Mouse (Mus musculus) kidney, adult 18-20 months (tissue): ENCODE data around the gene Neurl1a.
A peak's percentile ranks its signal among the peaks of the same experiment; 100 is the strongest.

Experiments
- DNase-seq: peaks from one replicate; pipeline ENCODE4 v3.0.0; 2021

Neurl1a gene

GRCm38 (mm10) chr19:47168793-47169412 is 9.7 kb upstream of the Neurl1a start:
- DNase-seq = peak; percentile 91

DNA sequence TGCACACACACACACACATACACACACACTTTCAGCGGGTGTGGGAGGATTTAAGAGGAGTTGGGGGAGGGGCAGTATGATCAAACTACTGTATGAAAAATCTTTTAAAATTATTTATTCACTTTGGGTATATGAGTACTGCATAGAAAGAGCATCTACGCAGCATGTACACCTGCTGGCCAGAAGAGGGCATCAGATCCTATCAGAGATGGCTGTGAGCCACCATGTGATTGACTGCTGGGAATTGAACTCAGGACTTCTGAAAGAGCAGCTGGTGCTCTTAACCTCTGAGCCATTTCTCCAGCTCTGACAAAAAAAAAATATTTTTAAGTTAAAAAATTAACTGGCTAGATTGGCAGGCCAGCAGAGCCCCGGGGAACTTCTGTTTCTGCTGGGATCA is 4.1 kb upstream of the Neurl1a start:
- peak; percentile 23 for DNase-seq

DNA sequence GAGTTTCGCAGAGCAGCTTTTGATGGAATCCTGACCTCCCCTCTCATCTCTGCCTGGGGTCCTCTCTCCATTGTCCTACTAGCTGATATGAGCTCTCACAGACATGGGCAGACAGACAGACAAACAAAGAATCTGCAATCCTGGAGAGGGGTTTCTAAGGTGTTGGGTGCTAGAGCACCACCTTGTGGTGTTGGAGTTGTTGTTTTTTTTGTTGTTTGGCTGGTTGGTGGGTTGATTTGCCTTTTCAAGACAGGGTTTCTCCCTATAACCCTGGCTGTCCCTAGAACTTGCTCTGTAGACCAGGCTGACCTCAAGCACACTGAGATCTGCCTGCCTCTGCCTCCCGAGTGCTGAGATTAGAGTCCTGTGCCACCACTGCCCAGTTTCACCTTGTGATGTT is 3.1 kb upstream of the Neurl1a start:
- no peak for DNase-seq

GRCm38 (mm10) chr19:47176916-47177505 is 1.6 kb upstream of the Neurl1a start:
- DNase-seq = no peak

DNA sequence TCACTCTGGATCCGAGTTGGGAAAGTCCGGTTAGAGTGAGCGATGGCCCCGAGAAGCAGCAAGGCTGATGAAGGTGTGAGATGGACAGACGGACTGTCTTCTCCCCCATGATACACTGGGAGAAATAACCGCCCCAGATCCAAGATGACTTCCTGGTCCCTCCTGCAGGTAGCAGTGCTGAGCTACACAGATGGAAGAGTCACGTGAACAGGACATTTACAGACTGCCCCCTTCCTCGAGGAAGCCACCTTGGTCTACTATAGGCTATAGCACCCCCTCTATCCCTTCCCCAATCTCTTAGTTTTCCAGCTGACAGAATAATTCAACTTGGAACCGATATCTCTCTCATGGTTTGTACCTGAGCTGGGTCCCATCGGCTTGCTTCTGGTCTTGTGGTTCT is 619 bp upstream of the Neurl1a start:
- DNase-seq = no peak

DNA sequence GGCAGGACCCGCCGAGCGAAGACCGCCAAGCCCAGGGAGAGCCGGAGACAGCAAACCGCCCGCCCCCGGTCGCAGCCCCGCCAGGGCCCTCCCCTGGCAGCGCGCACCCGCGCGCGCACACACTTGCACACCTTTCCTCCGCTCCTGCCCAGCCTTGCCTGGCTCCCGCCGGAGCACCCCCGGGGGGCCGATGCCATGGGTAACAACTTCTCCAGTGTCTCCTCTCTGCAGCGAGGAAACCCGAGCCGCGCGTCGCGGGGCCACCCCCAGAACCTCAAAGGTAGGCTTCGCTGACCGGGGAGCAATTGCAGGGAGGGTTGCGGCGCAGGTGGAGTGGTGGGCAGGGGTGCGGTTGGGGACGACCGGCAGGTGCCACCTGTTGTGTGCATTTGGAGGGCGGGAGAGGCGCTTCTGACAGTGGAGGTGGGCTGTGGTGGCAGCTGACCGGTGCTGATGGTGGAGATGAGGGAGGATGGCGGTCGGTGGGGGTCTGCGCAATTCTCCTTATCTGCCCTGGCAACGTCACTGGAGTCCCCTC is 721 bp downstream of the Neurl1a start:
- DNase-seq = peak; percentile 11

GRCm38 (mm10) chr19:47180011-47180410 is 1.4 kb downstream of the Neurl1a start:
- DNase-seq = no peak

DNA sequence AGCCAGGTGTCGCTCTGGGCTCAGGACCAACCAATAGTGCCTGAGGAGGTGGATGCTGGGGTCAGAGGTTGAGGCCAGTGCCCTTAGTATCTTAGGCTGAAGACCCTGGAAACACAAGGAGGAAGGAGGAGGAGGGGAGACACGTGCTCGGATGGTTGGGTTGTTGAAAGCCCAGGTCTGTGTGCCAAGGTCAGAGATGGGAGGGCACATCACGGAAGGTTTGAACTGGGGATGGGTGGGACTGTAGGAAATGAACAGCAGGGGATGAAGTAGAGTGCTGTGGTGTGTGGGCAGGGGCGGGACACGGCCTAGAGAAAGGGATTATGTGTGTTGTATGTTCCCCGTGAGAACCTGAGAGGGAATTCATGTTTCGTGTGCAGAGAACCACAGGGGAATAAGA is 5.6 kb downstream of the Neurl1a start:
- DNase-seq = no peak

- no peak for DNase-seq
Measured at GRCm38 (mm10) chr19:47184736-47185135, 6.1 kb downstream of the Neurl1a start.

- DNase-seq = no peak
Measured at GRCm38 (mm10) chr19:47186514-47187275, 8.1 kb downstream of the Neurl1a start.

DNA sequence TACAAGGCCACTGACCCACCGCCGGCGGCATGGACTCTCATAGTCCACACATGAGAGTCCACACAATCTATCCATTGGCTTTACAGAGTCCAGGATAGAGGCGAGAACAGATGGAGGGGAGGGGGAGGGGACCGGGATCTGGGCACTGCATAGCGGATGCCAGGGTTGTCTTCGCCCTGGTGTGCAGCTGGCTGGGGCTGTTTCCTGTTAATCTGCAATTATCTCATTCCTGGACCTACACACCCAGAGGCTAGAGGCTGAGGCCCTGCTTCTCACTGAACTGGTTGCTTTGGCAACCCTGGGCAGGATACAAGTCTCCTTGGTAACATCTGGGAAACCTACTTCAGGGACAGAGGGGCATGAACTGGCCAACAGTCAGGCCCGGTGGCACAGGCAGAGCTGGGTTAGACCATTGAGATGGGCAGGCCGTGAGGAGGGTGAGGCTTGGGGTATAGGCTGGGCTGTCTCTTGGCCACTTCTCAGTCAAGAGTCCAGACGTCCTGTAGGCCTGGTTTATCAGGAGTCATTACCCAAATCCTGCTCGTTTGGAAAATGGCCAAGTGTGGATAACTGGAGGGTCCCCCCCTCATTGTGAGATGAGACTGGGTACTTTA is 10.0 kb downstream of the Neurl1a start:
- no peak for DNase-seq

DNA sequence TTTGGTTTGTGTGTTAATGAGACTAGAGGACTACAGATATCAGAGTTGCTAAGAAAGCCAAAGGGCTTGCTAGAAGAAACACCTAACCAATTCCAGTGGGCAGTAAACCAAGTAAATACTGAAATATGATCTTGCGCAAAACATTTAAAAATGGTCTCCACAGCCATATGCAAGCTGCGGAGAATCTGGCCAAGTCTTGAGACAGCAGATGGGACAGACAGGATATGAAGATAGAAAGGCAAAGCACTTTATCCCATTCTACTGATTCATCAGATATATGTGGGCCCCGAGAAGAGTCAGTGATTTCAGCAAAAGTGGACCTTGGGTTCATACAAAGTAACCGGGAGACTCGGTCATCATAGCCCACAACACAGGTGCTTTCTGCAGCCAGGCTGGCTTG is 13.5 kb downstream of the Neurl1a start:
- DNase-seq = no peak

DNA sequence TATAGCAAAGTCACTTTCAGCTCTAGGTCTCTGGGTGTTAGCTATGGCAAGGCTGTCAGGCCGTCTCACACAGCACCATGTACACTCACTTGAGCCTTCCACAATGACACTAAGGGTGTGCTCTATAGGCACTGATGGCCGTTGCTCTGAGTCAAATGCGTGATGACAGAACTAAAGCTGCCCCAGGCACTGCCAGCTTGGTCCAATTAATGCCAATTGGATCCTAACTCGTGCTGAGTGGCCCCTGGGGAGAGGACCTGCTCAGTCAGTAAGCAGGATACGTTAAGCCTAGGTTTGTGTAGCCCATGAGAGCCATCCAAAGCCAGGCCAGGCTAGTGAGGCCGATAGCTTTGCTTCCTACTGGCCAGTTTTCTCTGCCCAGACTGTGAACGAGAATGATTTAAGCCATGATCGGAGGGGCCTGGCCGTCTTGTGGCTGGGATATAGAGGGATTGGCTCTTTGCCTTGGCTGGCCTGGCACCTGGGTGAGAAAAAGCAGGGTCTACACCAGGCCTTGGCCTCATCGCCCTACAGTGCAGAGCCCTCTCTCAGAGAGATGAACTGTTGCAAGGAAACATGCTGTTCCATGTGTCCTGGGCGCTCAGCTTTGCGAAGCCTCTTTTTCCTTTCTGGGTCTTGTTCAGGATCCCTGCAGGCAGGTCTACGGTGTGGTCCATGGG is 20.2 kb downstream of the Neurl1a start:
- DNase-seq = no peak

DNA sequence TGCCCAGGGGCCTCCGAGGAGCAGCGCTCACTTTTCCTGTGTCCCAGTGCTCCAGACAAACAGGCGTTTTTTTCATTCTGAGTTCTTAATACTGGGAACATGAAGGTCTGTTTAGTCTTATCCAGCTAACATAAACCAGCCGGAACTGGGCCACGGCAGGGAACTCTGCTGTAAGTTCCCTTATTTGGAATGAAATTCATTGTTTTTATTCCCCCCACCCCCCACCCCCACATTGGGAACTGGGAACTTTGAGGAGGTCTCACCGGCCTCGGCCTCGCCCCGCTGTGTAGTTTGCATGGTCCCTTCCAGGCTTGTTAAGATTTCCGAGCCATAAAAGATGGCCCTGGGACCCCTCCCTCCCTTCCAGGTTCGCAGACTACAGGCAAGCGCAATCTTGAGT is 23.4 kb downstream of the Neurl1a start:
- DNase-seq = no peak

- DNase-seq = no peak
Measured at GRCm38 (mm10) chr19:47202429-47202828, 23.8 kb downstream of the Neurl1a start.

- DNase-seq = no peak
Measured at GRCm38 (mm10) chr19:47203042-47203441, 24.4 kb downstream of the Neurl1a start.

DNA sequence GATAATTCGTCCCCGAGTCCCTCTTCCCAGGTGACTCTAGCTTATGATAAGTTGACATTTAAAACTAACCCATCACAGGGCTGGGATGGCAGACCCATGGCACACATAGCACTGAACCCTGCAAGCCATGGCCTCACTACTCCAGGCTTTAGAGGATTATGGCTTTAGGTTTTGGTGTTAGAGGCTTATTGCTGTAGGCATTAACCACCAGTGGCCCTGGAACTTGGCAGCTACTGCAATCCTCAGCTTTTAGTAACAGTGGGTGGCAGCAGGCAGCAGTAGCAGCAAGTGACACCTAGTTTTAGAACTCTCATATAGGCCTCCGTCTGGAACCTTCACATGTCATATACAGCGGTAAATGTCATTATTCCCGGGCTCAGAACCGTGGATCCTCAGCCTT is 26.0 kb downstream of the Neurl1a start:
- no peak for DNase-seq

DNA sequence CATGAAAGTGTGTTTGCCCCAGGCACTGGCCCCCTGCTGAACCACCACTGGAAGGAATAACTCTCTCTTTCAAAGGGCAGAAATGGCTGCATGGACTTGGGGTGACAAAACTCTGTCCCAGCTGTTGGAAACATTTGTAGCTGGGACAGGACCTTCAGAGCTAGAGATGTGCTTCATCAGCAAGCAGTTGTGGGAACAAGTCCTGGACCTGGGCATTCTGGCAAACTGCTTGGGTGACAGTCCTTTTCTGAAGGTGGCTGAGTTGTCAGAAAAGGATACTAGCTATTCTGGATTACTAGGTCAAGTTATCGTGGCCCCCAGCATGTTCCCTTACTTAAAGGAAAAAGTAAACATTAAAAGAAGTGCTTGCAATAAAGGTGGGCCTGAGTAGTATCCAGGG is 27.5 kb downstream of the Neurl1a start:
- DNase-seq = no peak

- no peak for DNase-seq
Measured at GRCm38 (mm10) chr19:47210432-47210831, 31.8 kb downstream of the Neurl1a start.

DNA sequence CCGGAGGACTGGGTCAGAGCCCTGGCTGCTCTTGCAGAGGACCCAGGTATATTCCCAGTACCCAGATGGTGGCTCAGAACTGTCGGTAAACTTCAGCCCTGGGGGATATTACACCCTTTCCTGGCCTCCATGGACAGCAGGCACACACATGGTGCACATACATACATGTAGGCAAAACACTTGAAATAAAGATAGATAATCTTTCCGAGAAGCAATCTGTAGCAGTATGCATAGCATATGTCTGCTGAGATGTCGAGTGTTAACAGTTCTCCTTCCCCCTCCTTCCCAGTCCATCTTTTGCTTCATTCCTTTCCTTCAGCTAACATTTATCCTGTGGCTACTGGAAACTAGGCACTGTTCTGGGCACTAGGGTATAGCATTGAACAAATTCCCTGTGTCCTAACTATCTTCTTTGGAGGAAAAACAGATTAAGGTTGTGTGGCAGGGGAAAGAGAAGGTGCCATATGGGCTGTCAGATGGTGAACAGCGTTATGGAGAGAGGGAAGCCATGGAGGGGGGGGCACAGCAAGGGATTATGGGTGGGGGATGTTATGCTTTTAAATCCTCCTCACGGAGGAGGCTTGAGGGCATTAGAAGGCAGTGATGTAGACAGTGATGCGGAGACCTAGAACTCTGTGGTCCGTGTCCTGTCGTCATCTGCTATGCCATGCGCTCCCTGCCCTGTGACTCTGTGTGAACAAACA is 33.1 kb downstream of the Neurl1a start:
- no peak for DNase-seq

DNA sequence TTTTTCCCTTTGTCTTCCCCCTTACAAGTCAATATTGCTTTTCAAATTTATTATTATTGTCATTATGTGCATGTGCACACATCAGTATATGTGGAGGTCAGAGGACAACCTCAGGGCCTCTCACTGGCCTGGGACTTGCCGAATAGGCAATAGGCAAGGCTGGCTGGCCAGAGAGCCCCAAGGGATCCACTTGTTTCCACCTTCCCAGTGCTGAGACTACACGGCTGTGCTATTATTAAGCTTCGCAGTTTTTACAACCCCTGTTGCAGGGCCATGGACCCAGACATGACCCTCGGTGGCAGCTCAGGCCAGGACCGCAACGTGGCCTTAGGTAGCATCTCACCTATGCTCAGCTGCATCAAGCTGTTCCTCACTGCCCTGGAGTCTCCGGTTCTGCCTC is 33.8 kb downstream of the Neurl1a start:
- no peak for DNase-seq

DNA sequence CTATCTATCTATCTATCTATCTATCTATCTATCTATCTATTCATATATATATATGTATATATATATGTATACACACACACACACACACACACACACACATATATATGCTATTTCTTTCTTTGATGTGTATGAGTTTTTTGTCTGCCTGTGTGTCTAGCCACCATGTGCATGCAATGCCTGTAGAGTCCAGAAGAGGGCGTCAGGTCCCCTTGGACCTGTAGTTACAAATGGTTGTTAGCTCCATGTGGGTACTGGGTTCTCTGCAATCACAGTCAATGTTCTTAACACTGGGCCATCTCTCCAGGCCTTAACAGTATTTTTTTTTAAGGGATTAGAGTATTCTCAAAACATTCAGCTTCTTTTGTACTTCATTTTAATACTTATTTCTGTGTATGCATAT is 34.9 kb downstream of the Neurl1a start:
- DNase-seq = no peak
